Mouse (Mus musculus) heart, embryonic 14.5 days (tissue): Measurements from ENCODE around the gene Lhx2. TPM values are rescaled to one million over a fixed set of nuclear protein-coding genes. Genes with fewer than 3 reads are reported as not detected.

Experiments
- ATAC-seq: fragments of 200-750 bp; cut with Nextera tagmentation; 2 replicates; pipeline ENCODE4 v1.8.0; 2017; ENCODE audit warnings: low read depth, moderate TSS enrichment; ENCODE audit not compliant: insufficient number of reproducible peaks, insufficient read depth, low FRiP score
- H3K27ac ChIP-seq, 2 experiments: fragments of 200-500 bp in 1 of 2; fragments of 300-500 bp in 1 of 2; sonication (generic) in 1 of 2; replicated peaks in 1 of 2; 2 replicates each; pipeline ENCODE4 v1.5.1; 2012 to 2014; ENCODE audit warnings: low read depth in 2 of 2, low read length in 2 of 2, control low read depth in 1 of 2, mild to moderate bottlenecking in 1 of 2, mixed read lengths in 1 of 2; ENCODE audit not compliant: control insufficient read depth in 1 of 2, insufficient read depth in 1 of 2
- H3K27me3 ChIP-seq: fragments of 300-500 bp; sonication (generic); 2 replicates; pipeline ENCODE4 v1.6.1; 2014; ENCODE audit warnings: mild to moderate bottlenecking, low read length, control low read depth; ENCODE audit not compliant: control insufficient read depth, insufficient read depth
- H3K36me3 ChIP-seq: fragments of 300-500 bp; sonication (generic); 2 replicates; pipeline ENCODE4 v1.6.1; 2014; ENCODE audit warnings: mild to moderate bottlenecking, control low read depth, low read length, mixed read lengths; ENCODE audit not compliant: control insufficient read depth, insufficient read depth
- H3K4me1 ChIP-seq, 2 experiments: fragments of 200-500 bp in 1 of 2; fragments of 300-500 bp in 1 of 2; sonication (generic) in 1 of 2; 2 replicates each; pipeline ENCODE4 v1.6.1; 2012 to 2014; ENCODE audit warnings: low read length in 2 of 2, control low read depth in 1 of 2, mixed read lengths in 1 of 2; ENCODE audit not compliant: control insufficient read depth in 2 of 2, insufficient read depth in 2 of 2
- H3K4me2 ChIP-seq: fragments of 300-500 bp; sonication (generic); 2 replicates; pipeline ENCODE4 v1.6.1; 2014; ENCODE audit warnings: mild to moderate bottlenecking, low read length
- H3K4me3 ChIP-seq, 2 experiments: fragments of 200-500 bp in 1 of 2; fragments of 300-500 bp in 1 of 2; sonication (generic) in 1 of 2; 2 replicates each; pipeline ENCODE4 v1.5.1; 2012 to 2014; ENCODE audit warnings: low read length in 2 of 2, mild to moderate bottlenecking in 2 of 2, control low read depth in 1 of 2, low read depth in 1 of 2, moderate library complexity in 1 of 2; ENCODE audit not compliant: control insufficient read depth in 1 of 2, insufficient read depth in 1 of 2
- H3K9ac ChIP-seq: fragments of 300-500 bp; sonication (generic); 2 replicates; pipeline ENCODE4 v1.6.1; 2014; ENCODE audit warnings: mild to moderate bottlenecking, low read length
- H3K9me3 ChIP-seq: fragments of 300-500 bp; sonication (generic); 2 replicates; pipeline ENCODE4 v1.6.1; 2016; ENCODE audit warnings: low read length, control low read depth; ENCODE audit not compliant: control insufficient read depth
- WGBS: fragments of 180-500 bp; shearing (Covaris S2); extraction: QIAGEN DNeasy Blood & Tissue Kit; methylation state at CpG from one replicate; pipeline ENCODE4 v1.1.7; 2014; 5-methylcytosine and 5-hydroxymethylcytosine counted together
- polyA plus RNA-seq: library from polyadenylated mRNA; unstranded; fragments of >200 nt; fragmentation: Nextera tagmentation; extraction: Ambion mirVana; gene quantifications from 2 replicates; pipeline ENCODE4 v1.2.1, GENCODE M21; 2014

Lhx2 gene
- polyA plus RNA-seq, 1 experiment from 2014 or later = 0.43 TPM

DNA sequence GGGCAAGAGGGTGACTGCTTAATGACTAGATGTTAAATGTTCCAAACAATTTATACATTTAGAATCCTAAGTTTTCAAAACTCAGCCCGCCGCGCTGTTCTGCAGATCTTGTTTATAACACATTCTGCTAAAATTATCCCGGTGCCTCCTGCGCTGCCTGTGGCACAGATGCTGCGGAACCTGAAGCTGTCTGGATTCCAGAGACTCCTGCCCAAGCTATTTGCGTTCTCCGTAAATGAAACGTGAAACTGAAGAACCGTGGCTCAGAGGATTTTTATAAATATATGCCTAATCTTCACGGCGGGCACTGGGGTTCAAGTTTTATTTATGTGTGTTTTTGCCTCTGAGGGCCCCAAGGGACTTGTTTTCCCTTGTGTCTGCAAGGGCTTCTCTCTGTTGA lies 64.2 kb downstream of the Lhx2 start:
- no peak overlapping the region for H3K27ac ChIP-seq
- H3K36me3 ChIP-seq = no peaks in the 10 kb centered on the region
- no peaks in the 10 kb centered on the region for H3K9me3 ChIP-seq
- no peaks in the 10 kb centered on the region for H3K4me1 ChIP-seq
- H3K4me2 ChIP-seq = no peak overlapping the region
- no peak overlapping the region for H3K4me3 ChIP-seq
- H3K27me3 ChIP-seq = no peaks in the 10 kb centered on the region
- WGBS = 51% methylated on average over 12 of the region's 12 CpGs
- H3K9ac ChIP-seq = no peak overlapping the region
- ATAC-seq = no peak

DNA sequence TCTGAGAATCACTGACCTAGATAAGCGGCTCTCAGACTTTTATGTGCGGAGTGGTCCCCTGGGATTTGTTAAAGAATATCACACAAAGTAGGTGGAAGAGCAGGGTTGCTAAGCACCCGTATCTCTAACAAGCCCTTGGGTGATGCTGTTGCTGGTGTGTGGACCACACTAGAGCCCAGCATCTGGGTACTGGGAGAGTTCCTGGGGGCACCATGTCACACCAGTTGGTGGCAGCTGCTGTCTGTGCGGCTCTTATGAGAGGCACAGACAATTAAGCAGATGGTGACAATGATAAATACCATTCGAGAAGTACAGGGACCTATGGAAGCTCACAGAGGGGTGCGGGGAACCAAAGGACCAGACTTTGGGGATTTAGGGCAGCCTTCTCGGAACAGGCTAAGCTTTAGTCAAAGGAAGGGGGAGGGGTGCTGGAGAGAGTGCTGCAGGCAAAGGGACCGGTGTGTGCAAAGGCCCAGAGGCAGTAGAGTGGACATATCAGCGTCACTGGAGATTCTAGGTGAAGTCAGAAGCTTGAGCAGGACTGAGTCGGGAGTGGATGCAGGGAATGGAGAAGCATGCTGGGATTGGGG lies 65.0 kb downstream of the Lhx2 start:
- H3K27me3 ChIP-seq = no peaks in the 10 kb centered on the region
- H3K27ac ChIP-seq = no peak overlapping the region
- H3K4me3 ChIP-seq = no peak overlapping the region
- H3K9ac ChIP-seq = no peak overlapping the region
- no peak overlapping the region for H3K4me2 ChIP-seq
- no peak for ATAC-seq
- WGBS = 70% methylated on average over 10 of the region's 10 CpGs
- no peaks in the 10 kb centered on the region for H3K9me3 ChIP-seq
- H3K4me1 ChIP-seq = no peaks in the 10 kb centered on the region
- no peaks in the 10 kb centered on the region for H3K36me3 ChIP-seq

- no peak overlapping the region for H3K4me2 ChIP-seq
- no peaks in the 10 kb centered on the region for H3K27me3 ChIP-seq
- H3K9ac ChIP-seq = no peak overlapping the region
- no peak for ATAC-seq
- WGBS = 64% methylated on average over 4 of the region's 4 CpGs
- H3K9me3 ChIP-seq = no peaks in the 10 kb centered on the region
- no peak overlapping the region for H3K4me3 ChIP-seq
- no peaks in the 10 kb centered on the region for H3K36me3 ChIP-seq
- H3K4me1 ChIP-seq = no peaks in the 10 kb centered on the region
- no peak overlapping the region for H3K27ac ChIP-seq
Measured at GRCm38 (mm10) chr2:38405356-38405755, 66.3 kb downstream of the Lhx2 start.

GRCm38 (mm10) chr2:38409309-38409708 lies 70.2 kb downstream of the Lhx2 start:
- WGBS = 83% methylated on average over 3 of the region's 3 CpGs
- Histone ChIP-seq H3K27me3 (0 out of 2 replicates have a peak, but pooled peaks cover 6% of the 10 kb centered on the region), H3K4me3 (no peak overlapping the region), H3K27ac (no peak overlapping the region), H3K9me3 (no peaks in the 10 kb centered on the region), H3K36me3 (no peaks in the 10 kb centered on the region), H3K9ac (no peak overlapping the region), H3K4me1 (no peaks in the 10 kb centered on the region), H3K4me2 (no peak overlapping the region)
- ATAC-seq = no peak

- Histone ChIP-seq H3K27ac (no peak overlapping the region), H3K9ac (no peak overlapping the region), H3K36me3 (no peaks in the 10 kb centered on the region), H3K4me1 (no peaks in the 10 kb centered on the region), H3K9me3 (no peaks in the 10 kb centered on the region), H3K27me3 (0 out of 2 replicates have a peak, but pooled peaks cover 6% of the 10 kb centered on the region), H3K4me2 (no peak overlapping the region), H3K4me3 (no peak overlapping the region)
- 77% methylated on average over 6 of the region's 6 CpGs for WGBS
- no peak for ATAC-seq
Measured at GRCm38 (mm10) chr2:38410227-38410626, 71.1 kb downstream of the Lhx2 start.

DNA sequence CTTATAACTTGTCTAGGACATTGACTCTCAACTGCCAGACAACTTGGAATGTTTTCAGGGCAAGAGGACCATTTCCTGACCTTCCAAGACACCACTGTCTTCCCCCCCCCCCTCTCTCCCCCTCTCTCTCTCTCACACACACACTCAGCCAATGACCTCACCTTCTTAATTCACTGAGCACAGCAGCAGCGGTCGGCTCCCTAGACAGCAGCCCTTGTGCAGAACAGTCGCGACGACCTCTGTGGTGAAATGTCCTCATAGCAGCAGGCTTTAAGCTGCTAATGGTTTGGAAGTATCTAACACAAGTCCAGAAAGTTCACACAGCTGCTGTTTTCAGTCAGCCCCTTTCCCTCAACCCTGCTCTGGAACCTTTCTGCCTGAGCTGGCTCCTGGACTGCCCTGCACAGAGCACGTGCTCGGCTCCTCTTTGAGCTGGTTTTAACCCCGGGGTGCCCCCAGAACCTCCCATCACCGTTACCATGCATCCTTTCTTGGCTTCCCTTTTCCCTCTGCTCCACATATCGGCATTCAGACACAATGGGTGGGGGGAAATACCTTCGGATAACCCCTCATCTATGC lies 73.6 kb downstream of the Lhx2 start:
- H3K27me3 ChIP-seq = 0 out of 2 replicates have a peak, but pooled peaks cover 6% of the 10 kb centered on the region
- ATAC-seq = no peak
- no peaks in the 10 kb centered on the region for H3K4me1 ChIP-seq
- no peak overlapping the region for H3K9ac ChIP-seq
- no peak overlapping the region for H3K4me3 ChIP-seq
- H3K27ac ChIP-seq = no peak overlapping the region
- no peaks in the 10 kb centered on the region for H3K36me3 ChIP-seq
- H3K4me2 ChIP-seq = no peak overlapping the region
- H3K9me3 ChIP-seq = no peaks in the 10 kb centered on the region
- 36% methylated on average over 11 of the region's 11 CpGs for WGBS

GRCm38 (mm10) chr2:38417970-38418369 lies 78.9 kb downstream of the Lhx2 start:
- H3K9ac ChIP-seq = no peak overlapping the region
- WGBS = 18% methylated on average over 4 of the region's 4 CpGs
- H3K27ac ChIP-seq = no peak overlapping the region
- ATAC-seq = no peak
- H3K4me3 ChIP-seq = no peak overlapping the region
- H3K9me3 ChIP-seq = no peaks in the 10 kb centered on the region
- H3K27me3 ChIP-seq = 0 out of 2 replicates have a peak, but pooled peaks cover 6% of the 10 kb centered on the region
- no peaks in the 10 kb centered on the region for H3K36me3 ChIP-seq
- H3K4me1 ChIP-seq = no peaks in the 10 kb centered on the region
- H3K4me2 ChIP-seq = no peak overlapping the region
